Mouse (Mus musculus) thymus, adult 2 months (tissue): ENCODE measurements at regions not wholly inside any gene's neighbourhood (a gene's known extent, or its start where the extent isn't known, plus 50 kb on each side); places are given as distances from the start of the nearest gene placed in this dataset.

ENCODE experiments used
- CTCF ChIP-seq: fragments of 200-500 bp; IDR thresholded peaks from 2 replicates; pipeline ENCODE4 v1.5.1; 2012; ENCODE audit warnings: mild to moderate bottlenecking, control low read depth, low read length, moderate library complexity, borderline replicate concordance; ENCODE audit not compliant: control insufficient read depth, poor library complexity, insufficient read depth; ENCODE audit errors: extremely low read depth
- POLR2A ChIP-seq: fragments of 200-500 bp; IDR thresholded peaks from 2 replicates; pipeline ENCODE4 v1.6.1; 2012; ENCODE audit warnings: mild to moderate bottlenecking, low read length, control low read depth, moderate library complexity; ENCODE audit not compliant: control insufficient read depth, poor library complexity, insufficient read depth; ENCODE audit errors: extremely low read depth

- TF ChIP-seq POLR2A (no peak), CTCF (no peak)
These were observed 154.8 kb upstream of the Zfp637 start for GRCm38 (mm10) chr6:117686212-117686611.
